Mouse (Mus musculus) stomach, postnatal 0 days (tissue): ENCODE results near the gene Cgnl1. TPM values are rescaled to one million over a fixed set of nuclear protein-coding genes. Genes with fewer than 3 reads are reported as not detected.

Experiments
- ATAC-seq: fragments of 200-750 bp; cut with Nextera tagmentation; 2 replicates; pipeline ENCODE4 v1.8.0; 2017; ENCODE audit not compliant: low FRiP score, low TSS enrichment
- DNase-seq: peaks from one replicate; pipeline ENCODE4 v3.0.0-alpha.2; 2016; ENCODE audit warnings: low spot score
- H3K27ac ChIP-seq: fragments of 300-500 bp; sonication (generic); replicated peaks from 2 replicates; pipeline ENCODE4 v1.5.1; 2014; ENCODE audit warnings: mild to moderate bottlenecking, control low read depth
- H3K27me3 ChIP-seq: fragments of 300-500 bp; sonication (generic); 2 replicates; pipeline ENCODE4 v1.6.1; 2014; ENCODE audit warnings: low read length; ENCODE audit not compliant: control insufficient read depth, insufficient read depth
- H3K36me3 ChIP-seq: fragments of 300-500 bp; sonication (generic); 2 replicates; pipeline ENCODE4 v1.6.1; 2014; ENCODE audit warnings: low read length, mixed read lengths; ENCODE audit not compliant: control insufficient read depth, insufficient read depth
- H3K4me1 ChIP-seq: fragments of 300-500 bp; sonication (generic); replicated peaks from 2 replicates; pipeline ENCODE4 v1.6.1; 2014; ENCODE audit warnings: antibody characterized with exemption; ENCODE audit not compliant: control insufficient read depth, insufficient read depth
- H3K4me2 ChIP-seq: fragments of 300-500 bp; sonication (generic); replicated peaks from 2 replicates; pipeline ENCODE4 v1.6.1; 2014; ENCODE audit warnings: low read depth, mild to moderate bottlenecking, control low read depth, moderate library complexity
- H3K4me3 ChIP-seq: fragments of 300-500 bp; sonication (generic); 2 replicates; pipeline ENCODE4 v1.5.1; 2014; ENCODE audit warnings: low read depth, low read length, control low read depth
- H3K9ac ChIP-seq: fragments of 300-500 bp; sonication (generic); 2 replicates; pipeline ENCODE4 v1.6.1; 2014; ENCODE audit warnings: mild to moderate bottlenecking, low read length, control low read depth, mixed read lengths
- H3K9me3 ChIP-seq: fragments of 300-500 bp; sonication (generic); 2 replicates; pipeline ENCODE4 v1.6.1; 2016; ENCODE audit warnings: low read length; ENCODE audit not compliant: control insufficient read depth
- CTCF ChIP-seq: IDR thresholded peaks from 2 replicates; pipeline ENCODE4 v1.5.1; 2016; ENCODE audit warnings: antibody characterized with exemption, low read depth, mild to moderate bottlenecking, moderate library complexity
- EP300 ChIP-seq: optimal IDR thresholded peaks from 2 replicates; pipeline ENCODE3; 2016; ENCODE audit warnings: antibody characterized with exemption
- WGBS: fragments of 180-500 bp; shearing (Covaris S2); extraction: QIAGEN DNeasy Blood & Tissue Kit; methylation state at CpG from one replicate; pipeline ENCODE4 v1.1.7; 2014; 5-methylcytosine and 5-hydroxymethylcytosine counted together
- polyA plus RNA-seq: library from polyadenylated mRNA; unstranded; fragments of >200 nt; fragmentation: Nextera tagmentation; extraction: Ambion mirVana; gene quantifications from 2 replicates; pipeline ENCODE4 v1.2.1, GENCODE M21; 2015

Gene Cgnl1
- polyA plus RNA-seq, 1 experiment from 2014 or later: 6.3 TPM

GRCm38 (mm10) chr9:71746405-71746804, 25.0 kb downstream of the Cgnl1 start:
- H3K27me3 ChIP-seq: no peaks in the 10 kb centered on the region
- no peak overlapping the region for H3K4me3 ChIP-seq
- H3K9me3 ChIP-seq: no peaks in the 10 kb centered on the region
- 34% methylated on average over 4 of the region's 4 CpGs for WGBS
- H3K4me2 ChIP-seq: no peak overlapping the region
- H3K9ac ChIP-seq: no peak overlapping the region
- no peak for ATAC-seq
- no peak overlapping the region for H3K27ac ChIP-seq
- TF ChIP-seq CTCF (no peak), EP300 (no peak)
- no peaks in the 10 kb centered on the region for H3K36me3 ChIP-seq
- DNase-seq: no peak
- 0 out of 2 replicates have a peak, but pooled peaks cover 2% of the 10 kb centered on the region for H3K4me1 ChIP-seq

- ATAC-seq: no peak
- no peak for TF ChIP-seq EP300
- TF ChIP-seq CTCF: no peak
- WGBS: 59% methylated on average over 12 of the region's 12 CpGs
Measured at GRCm38 (mm10) chr9:71738081-71738930, 33.1 kb downstream of the Cgnl1 start.

GRCm38 (mm10) chr9:71737257-71738023, 34.0 kb downstream of the Cgnl1 start:
- Histone ChIP-seq H3K9me3 (no peaks in the 10 kb centered on the region), H3K36me3 (no peaks in the 10 kb centered on the region), H3K27me3 (no peaks in the 10 kb centered on the region), H3K4me2 (no peak overlapping the region), H3K4me3 (no peak overlapping the region), H3K27ac (0 out of 2 replicates have a peak overlapping the region, but pooled peaks have one; percentile 20), H3K9ac (no peak overlapping the region), H3K4me1 (no peaks in the 10 kb centered on the region)
- ATAC-seq: peak; percentile 60
- 25% methylated on average over 3 of the region's 3 CpGs for WGBS
- TF ChIP-seq CTCF: no peak
- DNase-seq: no peak

More at GRCm38 (mm10) chr9:71738081-71738930, 33.1 kb downstream of the Cgnl1 start:
- Histone ChIP-seq H3K27me3 (no peaks in the 10 kb centered on the region), H3K4me2 (no peak overlapping the region), H3K9me3 (no peaks in the 10 kb centered on the region), H3K36me3 (no peaks in the 10 kb centered on the region), H3K4me1 (no peaks in the 10 kb centered on the region), H3K9ac (no peak overlapping the region), H3K27ac (no peak overlapping the region), H3K4me3 (no peak overlapping the region)
- DNase-seq: no peak

GRCm38 (mm10) chr9:71735886-71736285, 35.5 kb downstream of the Cgnl1 start:
- no peak for ATAC-seq

GRCm38 (mm10) chr9:71733559-71733958, 37.8 kb downstream of the Cgnl1 start:
- Histone ChIP-seq H3K9ac (no peak overlapping the region), H3K4me1 (0 out of 2 replicates have a peak, but pooled peaks cover 2% of the 10 kb centered on the region), H3K36me3 (no peaks in the 10 kb centered on the region), H3K4me3 (no peak overlapping the region), H3K27ac (no peak overlapping the region), H3K27me3 (no peaks in the 10 kb centered on the region), H3K4me2 (no peak overlapping the region), H3K9me3 (no peaks in the 10 kb centered on the region)
- no peak for TF ChIP-seq EP300
- TF ChIP-seq CTCF: no peak
- no peak for ATAC-seq
- WGBS: 75% methylated on average over 2 of the region's 2 CpGs
- no peak for DNase-seq

More at GRCm38 (mm10) chr9:71735886-71736285, 35.5 kb downstream of the Cgnl1 start:
- no peaks in the 10 kb centered on the region for H3K27me3 ChIP-seq
- WGBS: 92% methylated on average over 7 of the region's 7 CpGs
- H3K9ac ChIP-seq: no peak overlapping the region
- H3K36me3 ChIP-seq: no peaks in the 10 kb centered on the region
- no peak overlapping the region for H3K27ac ChIP-seq
- no peak overlapping the region for H3K4me2 ChIP-seq
- H3K4me1 ChIP-seq: no peaks in the 10 kb centered on the region
- no peak for DNase-seq
- TF ChIP-seq CTCF (no peak), EP300 (no peak)
- H3K9me3 ChIP-seq: no peaks in the 10 kb centered on the region
- H3K4me3 ChIP-seq: no peak overlapping the region
